Mouse (Mus musculus): ENCODE results near the gene Bcl2l2. TPM values are rescaled to one million over a fixed set of nuclear protein-coding genes. Genes with fewer than 3 reads are reported as not detected.

Gene Bcl2l2
- total RNA-seq, 2 experiments from 2014 or later = 131 to 145 TPM

DNA sequence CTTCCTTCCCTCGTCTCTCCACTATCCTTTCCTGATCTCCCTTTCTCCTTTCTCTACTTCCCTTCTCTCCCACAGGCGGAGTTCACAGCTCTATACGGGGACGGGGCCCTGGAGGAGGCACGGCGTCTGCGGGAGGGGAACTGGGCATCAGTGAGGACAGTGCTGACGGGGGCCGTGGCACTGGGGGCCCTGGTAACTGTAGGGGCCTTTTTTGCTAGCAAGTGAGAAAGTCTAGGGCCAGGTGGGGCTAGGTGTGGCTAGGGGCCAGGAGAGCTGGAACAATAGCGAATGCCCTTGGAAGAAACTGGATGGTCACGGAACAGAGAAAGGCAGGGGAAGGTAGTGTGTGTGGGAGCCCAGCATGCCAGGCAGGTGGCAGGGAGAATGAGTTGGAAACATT, 2.1 kb downstream of the Bcl2l2 start:
- intact Hi-C loops (cut with DNase I) = no loop called here
- no peak for DNase-seq (ENCODE audit: low spot score in 2 of 2)

DNA sequence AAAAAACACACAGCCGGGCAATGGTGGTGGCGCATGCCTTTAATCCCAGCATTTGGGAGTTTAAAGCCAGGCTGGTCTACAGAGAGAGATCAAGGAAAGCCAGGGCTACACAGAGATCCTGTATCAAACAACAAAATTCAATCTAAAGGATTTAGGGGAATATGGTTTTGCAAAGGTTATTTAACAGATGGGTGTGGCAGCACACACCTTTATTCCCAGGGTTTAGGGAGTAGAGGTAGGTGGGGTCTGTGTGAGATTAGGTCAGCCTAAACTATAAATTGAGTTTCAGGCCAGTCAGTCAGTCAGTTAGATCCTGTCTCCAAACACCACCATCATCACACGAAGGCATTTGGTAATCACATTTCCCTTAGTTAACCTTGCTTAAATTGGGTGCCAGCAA, 9.0 kb downstream of the Bcl2l2 start, which contains the start of gene Pabpn1:
TSS of gene Pabpn1 (plus strand) at position 301 of the 400 bp plus-strand sequence.
- intact Hi-C loops (cut with DNase I) = no loop called here

DNA sequence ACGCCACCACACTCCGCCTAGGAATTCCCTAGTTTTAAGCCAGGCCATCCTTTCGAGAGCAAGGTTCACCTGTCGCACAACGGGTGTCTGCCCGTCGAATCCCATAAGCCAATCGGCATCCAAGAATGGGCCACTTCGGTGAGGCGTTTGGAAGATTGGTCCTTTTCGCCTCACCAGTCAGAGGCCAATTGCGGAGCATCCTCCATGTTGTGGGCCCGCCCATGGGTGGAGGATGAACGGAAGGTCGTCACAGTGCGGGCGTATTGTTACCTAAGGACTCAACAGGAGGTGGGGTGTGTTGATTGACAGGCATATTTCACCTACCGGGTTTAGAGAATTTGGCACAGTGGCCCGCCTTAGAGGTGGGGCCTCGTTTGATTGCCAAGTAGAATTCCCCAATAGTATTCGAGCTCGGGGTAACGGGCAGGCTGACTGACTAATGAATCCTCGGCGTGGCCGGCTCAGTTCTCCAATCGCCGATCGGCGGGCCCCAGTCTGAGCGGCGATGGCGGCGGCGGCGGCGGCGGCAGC, 10.5 kb downstream of the Bcl2l2 start:
- peak; percentile 97 to 98 for DNase-seq (ENCODE audit: low spot score in 2 of 2)
- intact Hi-C loops (cut with DNase I) = no loop called here

More for the DNA sequence above, 9.0 kb downstream of the Bcl2l2 start, which contains the start of gene Pabpn1:
- no peak for DNase-seq (ENCODE audit: low spot score in 2 of 2)

DNA sequence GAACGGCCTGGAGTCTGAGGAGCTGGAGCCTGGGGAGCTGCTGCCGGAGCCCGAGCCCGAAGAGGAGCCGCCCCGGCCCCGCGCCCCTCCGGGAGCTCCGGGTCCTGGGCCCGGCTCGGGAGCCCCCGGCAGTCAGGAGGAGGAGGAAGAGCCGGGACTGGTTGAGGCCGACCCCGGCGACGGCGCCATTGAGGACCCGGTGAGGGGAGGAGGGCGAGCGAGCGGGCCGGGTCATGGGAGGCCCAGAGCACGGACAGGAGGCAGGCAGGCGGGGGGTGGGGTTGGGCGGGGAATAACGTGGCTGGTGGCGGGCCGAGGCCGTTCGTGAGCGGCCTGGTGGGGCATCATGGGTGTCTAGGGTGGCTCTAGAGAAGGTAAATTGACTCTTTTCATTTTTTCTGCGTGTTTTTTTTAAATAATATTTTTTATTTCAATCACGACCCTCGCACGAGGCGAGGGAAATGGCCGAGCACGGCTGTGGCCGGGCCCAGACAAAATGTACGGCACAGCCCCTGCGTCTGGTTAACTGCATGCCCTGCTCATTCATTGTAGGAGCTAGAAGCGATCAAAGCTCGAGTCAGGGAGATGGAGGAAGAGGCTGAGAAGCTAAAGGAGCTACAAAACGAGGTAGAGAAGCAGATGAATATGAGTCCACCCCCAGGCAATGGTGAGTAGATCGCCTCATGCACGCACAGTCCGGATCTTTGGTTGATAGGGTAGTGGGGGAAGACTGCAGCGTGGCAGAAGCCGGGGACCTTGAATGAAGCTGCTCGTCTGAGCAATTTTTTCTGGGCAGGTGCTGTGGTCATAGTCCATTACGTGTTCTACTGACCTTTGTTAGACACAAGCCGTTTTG, 11.3 kb downstream of the Bcl2l2 start:
- intact Hi-C loops (cut with DNase I) = loop anchor here (5.0 kb wide), 1 partner anchor 198 kb away; the partner anchor contains the start of genes Thtpa and Zfhx2
- peak; percentile 64 to 70 for DNase-seq (ENCODE audit: low spot score in 2 of 2)

DNA sequence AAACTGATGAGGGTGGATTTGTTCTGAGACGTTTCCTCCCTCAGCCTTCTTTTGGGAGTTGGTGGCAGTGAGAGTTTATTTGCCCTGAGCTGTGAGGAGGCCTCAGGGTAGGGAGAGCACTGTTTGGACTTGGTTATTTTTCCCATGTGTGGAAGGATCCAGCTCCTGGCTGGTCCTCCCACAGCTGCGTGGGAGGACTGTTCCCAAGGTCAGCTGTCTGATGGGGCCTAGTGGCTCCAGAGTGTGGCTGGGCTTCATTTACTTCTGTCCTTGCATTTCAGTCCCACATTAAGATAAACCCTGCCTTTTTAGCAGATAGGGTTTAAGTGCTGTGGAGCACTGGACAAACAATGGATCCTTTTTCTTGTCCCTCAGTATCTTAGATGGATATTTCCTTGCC, 14.3 kb downstream of the Bcl2l2 start:
- no peak for DNase-seq (ENCODE audit: low spot score in 2 of 2)
- intact Hi-C loops (cut with DNase I) = loop anchor here (5.0 kb wide), 1 partner anchor 195 kb away; the partner anchor contains the start of genes Thtpa and Zfhx2

DNA sequence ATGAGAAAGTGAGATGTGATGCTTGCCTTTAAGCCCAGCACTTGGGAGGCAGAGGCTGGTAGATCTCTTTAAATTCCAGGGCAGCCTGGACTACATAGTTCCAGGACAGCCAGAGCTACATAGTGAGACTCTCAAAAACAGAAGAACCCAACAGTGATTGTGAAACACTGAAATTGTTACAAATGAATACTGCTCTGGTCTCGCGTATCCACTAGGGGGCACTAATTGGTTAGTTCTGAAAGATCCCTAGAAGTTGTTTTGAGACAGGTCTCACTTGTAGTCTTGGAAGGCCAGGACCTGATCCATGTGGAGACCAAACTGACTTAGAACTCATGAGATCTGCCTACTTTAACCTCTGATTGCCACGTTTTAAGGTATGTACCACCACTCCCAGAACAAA, 17.2 kb downstream of the Bcl2l2 start:
- intact Hi-C loops (cut with DNase I) = loop anchor here (1.0 to 2.0 kb wide), 2 partner anchors 38 to 115 kb away; partner anchors contain the start of gene Ngdn
- DNase-seq (ENCODE audit: low spot score in 2 of 2) = peak; percentile 42 to 70

DNA sequence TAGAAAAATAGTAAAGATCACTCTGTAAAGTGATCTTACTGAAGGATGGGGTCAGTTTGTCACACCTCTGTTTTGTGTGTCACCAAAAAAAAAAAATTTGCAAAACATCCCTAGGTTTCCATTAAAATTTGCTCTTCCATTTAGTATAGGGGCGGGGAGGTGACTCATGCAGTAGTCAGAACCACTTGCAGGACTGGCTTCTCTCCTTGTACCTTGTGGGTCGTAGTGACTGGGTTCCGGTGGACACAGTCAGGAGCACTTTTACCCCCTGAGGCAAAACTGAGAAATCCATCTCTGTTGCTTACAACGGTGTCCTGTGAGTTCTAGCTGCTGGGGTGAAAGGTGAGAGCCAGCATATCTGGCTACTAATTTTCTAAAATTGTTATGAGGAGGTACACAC, 20.5 kb downstream of the Bcl2l2 start:
- DNase-seq (ENCODE audit: low spot score in 2 of 2) = no peak
- intact Hi-C loops (cut with DNase I) = no loop called here

DNA sequence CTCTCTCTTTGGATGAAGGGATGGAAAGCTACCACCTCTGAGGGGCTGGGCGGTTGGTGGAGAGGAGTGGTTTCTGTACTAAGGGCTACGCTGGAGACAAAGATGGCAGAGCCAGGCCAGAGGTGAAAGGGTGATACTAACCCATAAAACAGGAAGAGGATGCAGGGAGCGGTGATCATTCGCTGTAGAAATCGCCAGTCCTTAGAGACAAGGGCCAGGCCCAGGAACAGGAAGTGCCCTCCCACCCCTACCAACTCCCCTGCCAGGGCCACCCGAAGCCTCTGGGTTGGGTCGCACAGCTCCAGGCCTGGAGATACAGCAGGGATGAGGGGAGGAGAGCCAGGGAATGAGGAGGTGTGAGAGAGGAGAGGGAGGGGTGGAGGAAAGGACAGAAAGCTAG, 25.5 kb downstream of the Bcl2l2 start:
- DNase-seq (ENCODE audit: low spot score in 2 of 2) = no peak
- intact Hi-C loops (cut with DNase I) = no loop called here

DNA sequence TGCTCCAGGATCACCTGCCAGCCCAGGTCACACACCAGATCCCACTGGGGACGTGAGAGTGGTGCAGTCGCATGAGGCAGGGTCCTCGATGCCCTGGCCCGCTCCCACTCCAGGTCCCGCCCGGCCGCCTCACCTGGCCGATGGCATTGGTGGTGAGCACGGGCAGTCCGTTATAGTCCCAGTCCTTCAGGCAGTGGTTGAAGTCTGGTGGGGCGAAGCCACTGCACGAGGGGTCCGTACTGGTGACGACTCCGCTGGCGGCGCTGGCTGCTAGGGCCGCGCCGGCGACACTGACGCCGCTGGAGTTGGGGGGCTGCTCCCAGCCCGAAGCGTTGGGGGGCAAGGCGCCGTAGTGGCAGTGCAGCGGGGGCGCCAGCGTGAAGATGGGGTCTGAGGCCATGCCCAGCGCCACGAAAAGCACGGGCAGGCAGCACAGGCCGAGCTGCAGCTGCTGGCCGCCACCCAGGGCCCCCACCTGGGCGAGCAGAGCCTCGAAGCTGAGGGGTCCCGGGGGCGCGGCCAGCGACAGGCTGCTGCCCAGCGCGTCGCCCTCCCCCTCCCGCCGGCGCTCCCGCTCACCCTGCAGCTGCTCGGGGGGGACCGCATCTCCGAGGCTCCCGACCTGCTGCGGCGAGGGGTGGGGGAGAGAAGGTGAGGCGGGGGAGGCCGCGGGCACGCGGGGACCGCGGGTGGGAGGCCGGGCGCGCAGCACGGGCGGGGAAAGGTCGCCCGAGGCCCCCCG, 29.1 kb downstream of the Bcl2l2 start:
- no peak for DNase-seq (ENCODE audit: low spot score in 2 of 2)
- intact Hi-C loops (cut with DNase I) = no loop called here

DNA sequence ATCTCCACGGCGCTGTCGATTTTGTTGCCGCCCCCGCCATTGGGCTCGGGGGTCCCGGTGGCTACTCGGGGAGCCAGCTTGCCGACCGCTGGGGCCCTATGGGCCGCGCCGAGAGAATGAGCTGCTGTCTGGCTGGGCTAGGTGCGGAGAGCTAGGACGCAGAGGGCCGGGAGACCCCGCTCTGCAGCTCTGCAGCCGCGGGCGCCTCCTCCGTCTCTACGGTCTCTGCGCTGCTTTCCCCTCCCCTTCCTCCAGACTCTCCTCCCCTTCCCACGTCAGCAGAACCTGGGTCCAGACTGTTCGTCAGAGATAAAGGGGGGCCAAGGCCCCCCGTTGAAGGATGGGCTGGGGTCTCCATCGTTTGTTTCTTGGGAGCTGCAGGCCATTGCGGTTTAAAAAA, 29.7 kb downstream of the Bcl2l2 start, which contains the start of gene Slc22a17:
TSS of gene Slc22a17 (minus strand) at position 247 of the 400 bp plus-strand sequence.
- DNase-seq (ENCODE audit: low spot score in 2 of 2) = peak; percentile 81 to 84
- intact Hi-C loops (cut with DNase I) = loop anchor here (1.0 kb wide), 1 partner anchor 102 kb away; the partner anchor contains the start of gene Ngdn

DNA sequence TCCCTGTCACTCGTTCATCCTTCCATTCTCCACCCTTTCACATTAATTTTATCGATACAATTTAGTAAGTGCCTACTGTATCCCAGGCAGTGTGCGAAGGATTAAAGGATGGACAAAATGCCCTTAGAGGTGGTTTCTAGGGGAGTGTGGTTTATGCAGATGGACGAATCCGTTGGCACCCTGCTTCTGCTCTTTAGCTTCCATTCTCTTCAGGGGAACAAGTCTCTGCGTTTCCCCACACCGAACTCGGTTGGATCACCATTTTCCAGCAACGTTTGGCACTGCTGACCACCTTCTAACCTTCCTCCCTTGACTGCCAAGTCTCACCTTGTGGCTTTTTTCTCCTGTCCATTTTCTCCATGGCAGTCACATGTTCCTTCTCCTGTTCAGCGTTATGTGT, 30.2 kb downstream of the Bcl2l2 start:
- DNase-seq (ENCODE audit: low spot score in 2 of 2) = no peak
- intact Hi-C loops (cut with DNase I) = loop anchor here (1.0 kb wide), 1 partner anchor 102 kb away; the partner anchor contains the start of gene Ngdn

DNA sequence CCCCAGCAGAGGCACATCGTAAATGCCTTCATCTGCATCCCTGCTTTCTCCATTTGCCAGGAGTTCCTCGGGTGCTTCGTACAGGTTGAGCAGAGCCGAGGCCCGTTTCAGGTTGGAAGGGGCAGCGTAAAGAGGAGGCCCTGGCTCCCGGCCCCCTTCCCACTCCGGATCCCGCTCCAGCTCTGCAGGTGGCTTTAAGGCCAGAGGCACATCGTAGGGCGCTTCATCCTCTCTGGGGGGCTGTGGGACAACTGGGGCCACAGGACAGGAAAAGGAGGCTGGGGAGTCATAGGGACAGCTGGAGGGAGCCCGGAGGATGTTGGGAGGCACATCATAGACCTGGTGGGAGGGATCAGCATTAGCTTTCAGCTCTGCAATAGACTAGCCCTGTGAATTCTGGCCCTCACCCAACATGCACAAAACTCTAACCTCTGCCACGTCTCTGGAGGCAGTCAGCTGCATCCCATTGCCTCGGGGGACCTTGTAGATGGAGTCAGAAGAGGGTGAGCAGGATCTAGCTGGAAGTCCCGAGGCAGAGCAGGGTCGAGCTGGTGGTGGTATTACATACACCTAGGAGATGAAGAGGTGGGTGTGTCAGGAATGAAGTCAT, 37.0 kb downstream of the Bcl2l2 start:
- intact Hi-C loops (cut with DNase I) = no loop called here
- no peak for DNase-seq (ENCODE audit: low spot score in 2 of 2)

DNA sequence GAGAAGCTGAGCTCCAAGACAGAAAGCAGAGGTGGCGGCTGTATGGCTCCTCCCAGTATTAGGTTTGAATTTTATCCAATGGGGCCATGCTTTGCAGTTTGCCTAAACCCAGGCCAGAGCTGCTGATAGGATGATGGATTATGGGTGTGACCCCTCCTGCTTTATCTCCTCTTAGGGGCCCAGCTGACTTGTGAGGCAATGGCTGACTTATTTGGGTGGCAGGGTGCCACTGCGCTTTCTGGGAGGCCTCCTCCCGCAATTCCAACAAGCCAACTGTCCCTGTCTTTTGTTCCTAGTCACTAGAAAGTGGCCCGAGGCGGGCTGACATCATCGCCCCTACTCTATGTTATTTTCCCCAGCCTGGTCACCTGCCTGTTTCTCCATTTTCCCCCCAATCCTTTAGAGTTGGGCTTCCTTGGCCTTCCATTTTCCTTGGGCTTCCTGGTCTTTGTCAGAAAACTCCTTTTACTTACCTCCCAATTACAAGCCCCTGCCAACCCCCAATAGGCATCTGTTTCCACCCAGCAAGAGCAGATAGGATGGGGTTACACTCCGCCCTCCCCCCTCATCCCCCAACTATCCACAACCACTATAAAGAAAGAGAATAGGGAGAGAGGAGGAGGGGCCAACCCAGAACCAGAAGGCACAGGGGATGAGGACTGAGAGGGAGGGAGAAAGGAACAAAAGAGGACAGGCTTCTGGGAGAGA, 41.6 kb downstream of the Bcl2l2 start:
- intact Hi-C loops (cut with DNase I) = no loop called here
- no peak for DNase-seq (ENCODE audit: low spot score in 2 of 2)

DNA sequence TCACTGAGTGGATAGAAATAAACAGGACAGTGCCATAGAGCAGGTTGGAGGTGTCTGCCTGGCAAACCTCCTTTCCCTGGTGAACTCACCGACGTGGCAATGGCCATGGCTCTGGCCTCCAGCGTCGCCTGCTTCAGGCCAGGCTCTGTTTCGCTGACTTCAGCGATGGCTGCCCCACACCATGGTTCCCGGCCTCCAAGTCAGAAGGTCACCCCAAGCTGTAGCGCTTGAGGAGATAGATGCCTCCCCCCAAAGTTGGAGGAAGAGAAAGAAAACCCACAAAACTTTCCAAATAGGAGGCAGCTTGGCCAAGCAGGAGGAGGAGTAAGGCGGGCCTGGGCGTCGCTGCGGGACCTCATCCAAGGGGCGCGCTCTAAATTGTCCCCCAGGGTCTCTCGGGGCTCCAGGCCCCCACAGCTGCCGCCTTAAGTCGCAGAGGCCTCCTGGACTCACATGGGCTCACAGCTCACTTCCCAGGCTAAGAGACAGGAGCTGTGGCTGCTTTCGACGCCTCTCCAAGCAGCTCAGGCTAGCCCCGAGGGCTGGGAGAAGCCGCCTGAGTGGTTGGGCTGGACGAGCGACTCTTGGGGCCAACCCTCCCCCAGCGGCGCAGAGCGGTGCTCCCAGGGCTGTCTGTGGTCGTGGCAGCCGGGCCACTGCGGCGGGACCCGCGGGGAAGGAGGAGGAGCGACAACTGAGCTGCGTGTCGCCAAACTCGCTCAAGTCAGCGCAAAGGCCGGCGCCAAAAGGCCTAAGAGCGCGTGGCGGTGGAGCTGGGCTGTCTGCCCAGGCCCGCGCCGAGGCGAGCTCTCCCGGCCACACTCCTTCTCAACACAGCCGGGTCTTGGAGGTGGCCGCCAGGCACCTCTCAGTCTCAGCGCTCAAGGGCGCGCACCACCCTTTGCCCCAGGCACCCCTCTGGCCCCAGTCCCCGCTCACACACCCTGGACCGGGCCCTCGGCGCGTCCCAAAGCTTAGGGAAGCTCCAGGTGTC, 42.5 kb downstream of the Bcl2l2 start, which contains the start of gene Efs:
TSS of gene Efs (minus strand) at position 778 of the 994 bp plus-strand sequence.
- intact Hi-C loops (cut with DNase I) = no loop called here
- DNase-seq (ENCODE audit: low spot score in 2 of 2) = peak; percentile 40 to 44

DNA sequence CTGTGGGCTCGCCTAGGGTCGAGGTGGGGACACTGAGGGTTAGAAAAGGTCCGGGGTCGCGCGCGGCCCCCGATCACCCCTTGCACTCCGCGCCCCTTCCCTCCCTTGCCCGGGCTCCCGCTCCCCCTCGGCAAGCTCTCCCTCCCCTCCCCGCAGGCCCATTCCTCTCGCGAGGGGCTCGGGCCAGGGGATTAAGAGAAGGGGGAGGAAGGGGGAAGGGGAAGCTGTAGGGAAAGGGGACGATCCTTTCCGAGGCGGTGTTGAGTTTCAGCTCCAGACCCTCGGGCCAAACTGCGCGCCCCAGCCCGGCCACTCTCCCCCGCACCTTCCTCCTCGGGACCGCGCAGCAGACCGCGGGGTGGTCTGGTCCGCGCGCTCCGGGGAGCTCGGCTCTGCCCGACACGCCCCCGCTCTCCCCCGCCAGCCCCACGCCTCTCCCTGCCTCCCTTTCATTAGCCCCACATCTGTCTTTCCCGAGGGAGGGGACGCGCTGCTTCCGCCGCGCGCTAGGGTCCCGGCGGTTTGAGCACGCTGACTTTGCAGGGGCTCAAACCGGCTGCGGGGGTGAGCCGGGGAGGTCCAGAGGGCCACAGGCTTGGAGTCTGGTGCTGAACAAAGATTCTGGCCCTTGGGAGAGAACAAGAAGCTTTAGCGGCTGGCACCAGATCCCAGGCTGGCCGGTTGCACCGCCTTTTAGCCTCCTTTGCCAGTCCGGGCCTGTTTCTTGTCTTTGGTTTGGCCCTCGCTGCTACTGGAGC, 43.4 kb downstream of the Bcl2l2 start:
- no peak for DNase-seq (ENCODE audit: low spot score in 2 of 2)
- intact Hi-C loops (cut with DNase I) = no loop called here

DNA sequence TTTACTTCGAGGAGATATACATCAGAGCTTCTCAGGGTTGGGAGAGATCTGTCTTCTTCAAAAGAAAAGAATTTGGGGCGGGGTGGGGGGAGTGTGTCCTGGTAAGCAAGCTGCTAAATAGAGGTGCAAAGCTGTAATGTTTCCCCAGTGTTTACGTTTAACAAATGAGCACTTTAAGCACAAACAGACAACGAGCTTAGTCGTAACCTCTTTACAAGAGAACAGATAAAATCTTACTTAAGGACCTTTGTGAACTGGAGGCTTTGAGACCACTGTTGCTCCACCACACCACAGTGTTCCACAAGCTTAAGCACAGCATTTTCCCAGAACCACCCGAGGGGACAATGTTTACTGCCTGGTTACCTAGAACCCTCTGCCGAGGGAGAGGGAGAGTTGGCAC, 44.1 kb downstream of the Bcl2l2 start:
- DNase-seq (ENCODE audit: low spot score in 2 of 2) = no peak
- intact Hi-C loops (cut with DNase I) = no loop called here

DNA sequence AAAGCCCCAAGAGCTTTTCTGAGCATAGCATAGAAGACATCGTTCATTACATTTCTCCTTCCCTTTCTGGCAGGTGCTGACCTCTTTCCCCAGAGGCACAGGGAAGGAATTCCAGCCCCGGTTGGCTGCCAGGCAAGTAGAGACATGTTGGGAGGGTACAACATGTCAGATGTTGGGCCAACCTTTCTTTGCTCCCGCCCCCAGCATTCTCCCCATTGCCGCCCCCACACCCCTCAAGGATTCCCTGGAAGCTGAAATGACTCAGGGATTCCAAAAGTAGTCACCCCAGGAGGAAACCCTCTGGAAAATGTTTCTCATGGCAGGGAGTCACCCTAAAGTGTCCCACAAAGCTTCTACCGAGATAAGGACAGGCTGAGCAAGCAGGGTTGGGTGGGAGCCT, 46.6 kb downstream of the Bcl2l2 start:
- intact Hi-C loops (cut with DNase I) = no loop called here
- DNase-seq (ENCODE audit: low spot score in 2 of 2) = no peak
